Mouse (Mus musculus) heart, postnatal 0 days (tissue): ENCODE measurements around the gene Klf2. TPM values are rescaled to one million over a fixed set of nuclear protein-coding genes. Genes with fewer than 3 reads are reported as not detected.

Experiments used
- ATAC-seq: fragments of 200-750 bp; cut with Nextera tagmentation; 2 replicates; pipeline ENCODE4 v1.8.0; 2017; ENCODE audit warnings: low read depth, moderate number of reproducible peaks, moderate library complexity; ENCODE audit not compliant: insufficient read depth
- DNase-seq: peaks from one replicate; pipeline ENCODE4 v3.0.0-alpha.2; 2016; ENCODE audit warnings: low spot score
- H3K27ac ChIP-seq: fragments of 300-500 bp; sonication (generic); 2 replicates; pipeline ENCODE4 v1.5.1; 2014; ENCODE audit warnings: low read depth, mild to moderate bottlenecking
- H3K27me3 ChIP-seq: fragments of 300-500 bp; sonication (generic); 2 replicates; pipeline ENCODE4 v1.6.1; 2014; ENCODE audit warnings: low read length, mixed read lengths; ENCODE audit not compliant: control insufficient read depth, insufficient read depth
- H3K36me3 ChIP-seq: fragments of 300-500 bp; sonication (generic); replicated peaks from 2 replicates; pipeline ENCODE4 v1.6.1; 2014; ENCODE audit warnings: low read length, mixed read lengths; ENCODE audit not compliant: control insufficient read depth, insufficient read depth
- H3K4me1 ChIP-seq: fragments of 300-500 bp; sonication (generic); 2 replicates; pipeline ENCODE4 v1.6.1; 2014; ENCODE audit warnings: antibody characterized with exemption; ENCODE audit not compliant: control insufficient read depth, insufficient read depth
- H3K4me2 ChIP-seq: fragments of 300-500 bp; sonication (generic); 2 replicates; pipeline ENCODE4 v1.6.1; 2014; ENCODE audit warnings: low read depth, mild to moderate bottlenecking, low read length, moderate library complexity
- H3K4me3 ChIP-seq: fragments of 300-500 bp; sonication (generic); 2 replicates; pipeline ENCODE4 v1.5.1; 2014; ENCODE audit warnings: low read depth, low read length
- H3K9ac ChIP-seq: fragments of 300-500 bp; sonication (generic); replicated peaks from 2 replicates; pipeline ENCODE4 v1.6.1; 2014; ENCODE audit warnings: low read depth, low read length, mixed read lengths
- H3K9me3 ChIP-seq: fragments of 300-500 bp; sonication (generic); replicated peaks from 2 replicates; pipeline ENCODE4 v1.6.1; 2016; ENCODE audit warnings: low read length; ENCODE audit not compliant: control insufficient read depth
- CTCF ChIP-seq: IDR thresholded peaks from 2 replicates; pipeline ENCODE4 v1.5.1; 2016; ENCODE audit warnings: antibody characterized with exemption, control low read depth, low read depth
- EP300 ChIP-seq: IDR thresholded peaks from 2 replicates; pipeline ENCODE4 v1.6.1; 2016; ENCODE audit warnings: antibody characterized with exemption, low read depth
- WGBS: fragments of 180-500 bp; shearing (Covaris S2); extraction: QIAGEN DNeasy Blood & Tissue Kit; methylation state at CpG from one replicate; pipeline ENCODE4 v1.1.7; 2014; 5-methylcytosine and 5-hydroxymethylcytosine counted together
- polyA plus RNA-seq: library from polyadenylated mRNA; unstranded; fragments of >200 nt; fragmentation: Nextera tagmentation; extraction: Ambion mirVana; gene quantifications from 2 replicates; pipeline ENCODE4 v1.2.1, GENCODE M21; 2015
- total RNA-seq: library from RNA; depleted of rRNA; stranded (reverse); fragments of >200 nt; gene quantifications from 2 replicates; pipeline ENCODE4 v1.2.3, GENCODE M21; 2014; ENCODE audit warnings: low replicate concordance

Gene Klf2
- total and polyA plus RNA-seq, 2 experiments from 2014 or later: 17.7 to 32.9 TPM

GRCm38 (mm10) chr8:72305210-72305905, 13.5 kb upstream of the Klf2 start, which contains the start of gene Gm10282:
Gene Gm10282, minus strand, starts transcription at chr8:72305260.
- ATAC-seq (no peak), DNase-seq (no peak)
- Histone ChIP-seq H3K9ac (no peak within 1 kb of the TSS), H3K27me3 (no peaks in the 10 kb centered on the region), H3K36me3 (no peaks in the 10 kb centered on the region), H3K4me1 (peaks cover 9% of the 10 kb centered on the region; the same call in 1 of the 2 replicates), H3K4me3 (no peak within 1 kb of the TSS), H3K9me3 (no peaks in the 10 kb centered on the region), H3K27ac (no peak within 1 kb of the TSS), H3K4me2 (no peak within 1 kb of the TSS)
- no peak for TF ChIP-seq EP300
- no peak for TF ChIP-seq CTCF
- 80% methylated on average over 14 of the region's 16 CpGs for WGBS

GRCm38 (mm10) chr8:72306913-72307312, 11.9 kb upstream of the Klf2 start:
- DNase-seq: no peak
- H3K4me3 ChIP-seq: no peak overlapping the region
- ATAC-seq: no peak
- H3K27me3 ChIP-seq: no peaks in the 10 kb centered on the region
- H3K9me3 ChIP-seq: no peaks in the 10 kb centered on the region
- peaks cover 12% of the 10 kb centered on the region for H3K4me1 ChIP-seq
- no peak overlapping the region for H3K27ac ChIP-seq
- 87% methylated on average over 5 of the region's 5 CpGs for WGBS
- TF ChIP-seq EP300: no peak
- no peak for TF ChIP-seq CTCF
- H3K9ac ChIP-seq: no peak overlapping the region
- H3K36me3 ChIP-seq: no peaks in the 10 kb centered on the region
- no peak overlapping the region for H3K4me2 ChIP-seq

GRCm38 (mm10) chr8:72308276-72308675, 10.6 kb upstream of the Klf2 start:
- H3K36me3 ChIP-seq: no peaks in the 10 kb centered on the region
- DNase-seq: peak; percentile 76
- H3K27ac ChIP-seq: peak overlapping the region; percentile 32
- H3K4me1 ChIP-seq: peaks cover 8% of the 10 kb centered on the region
- TF ChIP-seq CTCF: no peak
- no peak for TF ChIP-seq EP300
- H3K9me3 ChIP-seq: no peaks in the 10 kb centered on the region
- H3K9ac ChIP-seq: no peak overlapping the region
- 7% methylated on average over 6 of the region's 6 CpGs for WGBS
- H3K4me3 ChIP-seq: no peak overlapping the region
- H3K27me3 ChIP-seq: no peaks in the 10 kb centered on the region
- H3K4me2 ChIP-seq: no peak overlapping the region
- ATAC-seq: peak; percentile 63

GRCm38 (mm10) chr8:72310849-72311506, 7.9 kb upstream of the Klf2 start:
- 28% methylated on average over 8 of the region's 8 CpGs for WGBS
- H3K9me3 ChIP-seq: no peaks in the 10 kb centered on the region
- H3K27me3 ChIP-seq: no peaks in the 10 kb centered on the region
- H3K27ac ChIP-seq: peak overlapping the region; percentile 87
- H3K4me3 ChIP-seq: no peak overlapping the region
- ATAC-seq: peak; percentile 87
- no peak overlapping the region for H3K9ac ChIP-seq
- no peak overlapping the region for H3K4me2 ChIP-seq
- H3K4me1 ChIP-seq: peaks cover 8% of the 10 kb centered on the region
- no peaks in the 10 kb centered on the region for H3K36me3 ChIP-seq
- peak; percentile 85 for DNase-seq
- TF ChIP-seq CTCF (no peak), EP300 (peak; percentile 82; the same call in 1 of the 2 replicates)

GRCm38 (mm10) chr8:72312926-72313518, 5.8 kb upstream of the Klf2 start:
- H3K9ac ChIP-seq: no peak overlapping the region
- no peak for DNase-seq
- no peak overlapping the region for H3K27ac ChIP-seq
- TF ChIP-seq CTCF (no peak), EP300 (no peak)
- ATAC-seq: no peak
- peaks cover 14% of the 10 kb centered on the region for H3K4me1 ChIP-seq
- H3K27me3 ChIP-seq: no peaks in the 10 kb centered on the region
- no peaks in the 10 kb centered on the region for H3K9me3 ChIP-seq
- no peaks in the 10 kb centered on the region for H3K36me3 ChIP-seq
- no peak overlapping the region for H3K4me2 ChIP-seq
- no peak overlapping the region for H3K4me3 ChIP-seq
- WGBS: 62% methylated on average over 3 of the region's 3 CpGs
